Mouse (Mus musculus) hindbrain, embryonic 16.5 days (tissue): ENCODE measurements around the gene Fkbpl. TPM values are rescaled to one million over a fixed set of nuclear protein-coding genes. Genes with fewer than 3 reads are reported as not detected.
A peak's percentile ranks its signal among the peaks of the same experiment; 100 is the strongest.

Source experiments
- ATAC-seq: fragments of 200-750 bp; cut with Nextera tagmentation; 2 replicates; pipeline ENCODE4 v1.8.0; 2017; ENCODE audit warnings: moderate TSS enrichment, moderate library complexity
- H3K27ac ChIP-seq: fragments of 300-500 bp; sonication (generic); 2 replicates; pipeline ENCODE4 v1.5.1; 2014; ENCODE audit warnings: low read depth, mild to moderate bottlenecking, control low read depth, low read length, moderate library complexity
- H3K27me3 ChIP-seq: fragments of 300-500 bp; sonication (generic); replicated peaks from 2 replicates; pipeline ENCODE4 v1.6.1; 2014; ENCODE audit warnings: low read length; ENCODE audit not compliant: control insufficient read depth, insufficient read depth
- H3K36me3 ChIP-seq: fragments of 300-500 bp; sonication (generic); 2 replicates; pipeline ENCODE4 v1.6.1; 2014; ENCODE audit warnings: mild to moderate bottlenecking, low read length, moderate library complexity, mixed read lengths; ENCODE audit not compliant: control insufficient read depth, insufficient read depth
- H3K4me1 ChIP-seq: fragments of 300-500 bp; sonication (generic); 2 replicates; pipeline ENCODE4 v1.6.1; 2014; ENCODE audit warnings: low read depth, low read length; ENCODE audit not compliant: control insufficient read depth, insufficient read depth
- H3K4me2 ChIP-seq: fragments of 300-500 bp; sonication (generic); 2 replicates; pipeline ENCODE4 v1.6.1; 2014; ENCODE audit warnings: mild to moderate bottlenecking, low read length, control low read depth, moderate library complexity
- H3K4me3 ChIP-seq: fragments of 300-500 bp; sonication (generic); 2 replicates; pipeline ENCODE4 v1.5.1; 2014; ENCODE audit warnings: mild to moderate bottlenecking, low read length, control low read depth, moderate library complexity
- H3K9ac ChIP-seq: fragments of 300-500 bp; sonication (generic); 2 replicates; pipeline ENCODE4 v1.6.1; 2014; ENCODE audit warnings: low read depth, mild to moderate bottlenecking, control low read depth, low read length, moderate library complexity
- H3K9me3 ChIP-seq: fragments of 300-500 bp; sonication (generic); 2 replicates; pipeline ENCODE4 v1.6.1; 2014; ENCODE audit warnings: mild to moderate bottlenecking, low read length, moderate library complexity; ENCODE audit not compliant: control insufficient read depth
- WGBS: fragments of 180-500 bp; shearing (Covaris S2); extraction: QIAGEN DNeasy Blood & Tissue Kit; methylation state at CpG from one replicate; pipeline ENCODE4 v1.1.7; 2014; 5-methylcytosine and 5-hydroxymethylcytosine counted together
- polyA plus RNA-seq: library from polyadenylated mRNA; unstranded; fragments of >200 nt; fragmentation: Nextera tagmentation; extraction: Ambion mirVana; gene quantifications from 2 replicates; pipeline ENCODE4 v1.2.1, GENCODE M21; 2015

Gene Fkbpl
- polyA plus RNA-seq, 1 experiment from 2014 or later = 17.0 TPM

DNA sequence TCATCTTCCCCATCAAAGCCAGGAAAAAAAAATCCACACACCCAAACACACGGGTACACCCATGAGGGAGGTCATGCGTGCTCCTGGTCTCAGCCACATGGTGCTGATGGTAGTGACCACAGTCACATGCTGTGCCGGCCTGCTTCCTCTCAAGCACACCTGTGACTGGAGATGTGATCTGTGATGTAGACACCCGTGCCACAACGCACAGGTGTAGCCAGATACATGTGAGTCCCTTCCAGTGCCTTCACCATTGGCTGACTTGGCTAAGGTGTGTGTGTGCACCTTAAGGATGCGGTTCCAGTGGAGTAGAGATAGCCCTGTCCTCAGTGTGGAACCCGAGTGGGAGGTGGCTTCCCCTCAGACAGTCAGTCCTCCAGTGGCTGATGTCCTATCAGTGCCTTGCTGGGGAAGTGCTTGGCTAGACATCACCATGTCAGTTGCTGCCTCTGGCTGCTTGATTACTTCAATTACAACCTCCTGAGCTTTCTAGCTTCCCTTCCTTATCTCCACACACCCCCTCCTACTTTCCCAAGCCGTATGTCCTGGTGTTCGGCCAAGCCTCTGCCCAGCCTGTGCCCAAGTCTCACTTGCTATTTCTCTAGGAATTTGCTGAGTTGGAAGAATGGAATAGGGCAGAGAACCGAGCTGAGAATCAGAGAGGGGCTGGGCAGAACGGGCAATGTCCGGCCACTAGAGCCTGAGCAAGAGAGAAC, 14.8 kb downstream of the Fkbpl start:
- Histone ChIP-seq H3K36me3 (0 out of 2 replicates have a peak, but pooled peaks cover 3% of the 10 kb centered on the region), H3K4me1 (peaks cover 9% of the 10 kb centered on the region), H3K4me3 (no peak overlapping the region), H3K9me3 (no peaks in the 10 kb centered on the region), H3K4me2 (no peak overlapping the region), H3K27me3 (peaks cover 10% of the 10 kb centered on the region), H3K9ac (no peak overlapping the region), H3K27ac (no peak overlapping the region)
- 73% methylated on average over 12 of the region's 12 CpGs for WGBS
- no peak for ATAC-seq

DNA sequence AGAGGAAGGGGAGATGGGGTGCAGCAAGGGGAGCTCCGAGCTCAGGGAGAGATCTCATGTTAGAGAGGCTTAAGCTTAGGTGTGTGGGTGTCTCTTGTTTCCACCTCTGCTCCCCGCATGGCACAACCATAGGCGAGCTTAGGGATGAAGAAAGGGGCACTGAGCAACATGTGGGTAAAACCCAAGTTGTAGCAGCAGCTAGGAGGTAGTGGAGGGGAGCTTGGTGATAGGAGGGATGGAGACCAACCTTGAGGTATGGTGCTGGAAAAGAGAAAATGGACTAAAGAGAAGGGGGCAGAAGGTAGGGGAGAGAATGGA, 15.3 kb downstream of the Fkbpl start:
- ATAC-seq = no peak
- 61% methylated on average over 3 of the region's 3 CpGs for WGBS
- no peak overlapping the region for H3K27ac ChIP-seq
- no peak overlapping the region for H3K9ac ChIP-seq
- H3K4me3 ChIP-seq = no peak overlapping the region
- no peaks in the 10 kb centered on the region for H3K9me3 ChIP-seq
- 0 out of 2 replicates have a peak, but pooled peaks cover 3% of the 10 kb centered on the region for H3K36me3 ChIP-seq
- peaks cover 9% of the 10 kb centered on the region for H3K4me1 ChIP-seq
- peaks cover 10% of the 10 kb centered on the region for H3K27me3 ChIP-seq
- H3K4me2 ChIP-seq = no peak overlapping the region

DNA sequence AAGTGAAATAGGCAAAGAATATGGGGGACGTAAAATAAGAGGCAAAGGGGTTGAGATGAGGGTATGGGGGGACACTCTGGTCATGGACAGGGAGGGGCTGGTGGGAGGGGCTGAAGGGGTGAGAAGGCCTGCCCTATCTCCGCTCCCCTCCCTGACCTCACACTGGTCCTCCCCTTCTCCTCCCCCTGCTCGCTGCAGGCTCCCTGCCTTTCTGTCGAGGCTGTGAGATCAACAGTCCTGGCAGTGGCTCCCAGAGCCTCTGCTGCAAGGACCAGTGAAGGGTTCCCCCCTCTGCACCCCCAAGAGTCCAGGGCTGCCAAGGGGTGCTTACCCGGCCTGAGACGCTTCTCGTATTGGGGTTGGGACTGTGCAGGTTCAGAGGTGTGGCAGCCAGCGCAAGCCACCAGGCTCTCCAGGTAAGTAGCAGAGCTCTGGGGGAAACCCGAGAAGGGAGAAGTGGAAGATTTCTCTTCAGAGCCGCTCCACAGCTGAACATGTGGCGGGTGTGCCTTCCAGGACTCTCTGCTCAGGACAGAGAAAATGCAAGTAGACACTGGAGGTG, 15.8 kb downstream of the Fkbpl start:
- ATAC-seq = no peak
- Histone ChIP-seq H3K4me3 (no peak overlapping the region), H3K27ac (no peak overlapping the region), H3K36me3 (no peaks in the 10 kb centered on the region), H3K4me2 (no peak overlapping the region), H3K27me3 (peaks cover 10% of the 10 kb centered on the region), H3K4me1 (peaks cover 7% of the 10 kb centered on the region; the same call in 1 of the 2 replicates), H3K9me3 (no peaks in the 10 kb centered on the region), H3K9ac (no peak overlapping the region)
- WGBS = 47% methylated on average over 10 of the region's 11 CpGs

DNA sequence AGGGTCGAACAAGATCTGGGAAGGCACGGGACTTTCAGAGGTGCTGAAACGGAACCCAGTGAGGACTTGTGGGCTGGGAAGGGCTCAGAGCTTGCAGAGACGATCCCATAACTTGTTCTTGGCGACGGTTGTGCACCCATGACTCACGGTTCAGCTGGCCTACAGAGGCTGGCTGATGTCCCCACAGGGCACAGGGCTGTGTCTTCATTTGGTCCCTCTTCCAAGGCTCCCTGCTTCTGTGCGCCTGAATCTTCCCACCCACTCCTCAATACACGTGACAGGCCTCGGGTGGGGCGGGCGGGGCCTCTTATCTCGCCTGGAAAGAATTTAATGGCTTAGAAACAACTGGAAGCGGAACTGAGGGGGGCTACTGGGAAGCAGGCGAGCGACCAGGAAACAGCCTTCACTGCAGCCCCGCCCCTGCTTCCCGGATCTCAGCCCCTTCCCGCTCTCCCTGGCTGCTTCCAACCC, 16.6 kb downstream of the Fkbpl start:
- H3K4me1 ChIP-seq = peaks cover 4% of the 10 kb centered on the region; the same call in 1 of the 2 replicates
- H3K9ac ChIP-seq = peak overlapping the region; percentile 31; the same call in 1 of the 2 replicates
- no peaks in the 10 kb centered on the region for H3K9me3 ChIP-seq
- no peak for ATAC-seq
- peak overlapping the region; percentile 14; the same call in 1 of the 2 replicates for H3K4me3 ChIP-seq
- H3K4me2 ChIP-seq = peak overlapping the region; percentile 45
- peaks cover 10% of the 10 kb centered on the region for H3K27me3 ChIP-seq
- WGBS = 12% methylated on average over 18 of the region's 19 CpGs
- no peak overlapping the region for H3K27ac ChIP-seq
- H3K36me3 ChIP-seq = no peaks in the 10 kb centered on the region

DNA sequence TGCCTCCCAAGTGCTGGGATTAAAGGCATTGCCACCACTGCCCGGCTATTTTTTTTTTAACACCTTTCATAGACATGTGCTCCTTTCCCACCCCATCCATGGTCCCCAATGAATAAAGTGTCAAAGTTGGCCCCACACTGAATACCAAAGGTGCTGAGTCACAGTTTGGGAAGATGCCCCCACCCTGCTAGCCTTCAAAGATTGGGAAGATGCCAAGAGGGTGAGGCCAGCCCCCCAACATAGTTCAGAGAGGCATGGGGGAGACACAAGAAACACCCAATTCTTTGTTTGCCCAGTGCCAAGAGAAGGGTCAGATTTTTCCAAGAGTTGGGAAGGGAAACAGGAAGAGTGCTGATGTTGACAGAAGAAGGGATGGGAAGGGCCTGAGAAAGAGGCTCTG, 17.9 kb downstream of the Fkbpl start:
- ATAC-seq = no peak
- H3K27me3 ChIP-seq = peaks cover 10% of the 10 kb centered on the region
- no peak overlapping the region for H3K9ac ChIP-seq
- peaks cover 4% of the 10 kb centered on the region; the same call in 1 of the 2 replicates for H3K4me1 ChIP-seq
- no peak overlapping the region for H3K4me2 ChIP-seq
- H3K36me3 ChIP-seq = no peaks in the 10 kb centered on the region
- H3K4me3 ChIP-seq = no peak overlapping the region
- H3K27ac ChIP-seq = no peak overlapping the region
- 90% methylated on average over 1 of the region's 1 CpGs for WGBS
- no peaks in the 10 kb centered on the region for H3K9me3 ChIP-seq

DNA sequence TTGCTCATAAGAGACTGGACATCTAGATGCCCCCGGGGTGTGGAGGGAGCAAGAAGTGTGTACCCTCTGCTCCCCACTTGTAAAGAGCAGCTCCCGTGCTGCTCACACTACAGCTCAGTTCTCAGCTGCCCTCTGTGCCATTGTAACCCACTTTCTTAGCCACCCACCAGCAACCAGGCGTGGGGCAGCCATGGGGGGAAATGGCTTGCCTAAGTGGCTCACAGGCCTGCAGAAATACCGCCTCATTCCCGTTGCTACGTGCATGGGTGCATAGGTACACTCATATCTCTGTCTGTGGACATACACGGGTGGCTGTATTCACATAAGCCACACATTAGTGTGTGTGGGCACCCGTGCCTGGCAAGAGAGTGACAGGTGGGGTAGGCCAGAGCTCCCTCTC, 18.4 kb downstream of the Fkbpl start:
- Histone ChIP-seq H3K36me3 (no peaks in the 10 kb centered on the region), H3K9ac (no peak overlapping the region), H3K27ac (no peak overlapping the region), H3K27me3 (peaks cover 10% of the 10 kb centered on the region), H3K4me2 (no peak overlapping the region), H3K4me3 (no peak overlapping the region), H3K9me3 (no peaks in the 10 kb centered on the region), H3K4me1 (peaks cover 4% of the 10 kb centered on the region; the same call in 1 of the 2 replicates)
- WGBS = 85% methylated on average over 8 of the region's 8 CpGs
- no peak for ATAC-seq

DNA sequence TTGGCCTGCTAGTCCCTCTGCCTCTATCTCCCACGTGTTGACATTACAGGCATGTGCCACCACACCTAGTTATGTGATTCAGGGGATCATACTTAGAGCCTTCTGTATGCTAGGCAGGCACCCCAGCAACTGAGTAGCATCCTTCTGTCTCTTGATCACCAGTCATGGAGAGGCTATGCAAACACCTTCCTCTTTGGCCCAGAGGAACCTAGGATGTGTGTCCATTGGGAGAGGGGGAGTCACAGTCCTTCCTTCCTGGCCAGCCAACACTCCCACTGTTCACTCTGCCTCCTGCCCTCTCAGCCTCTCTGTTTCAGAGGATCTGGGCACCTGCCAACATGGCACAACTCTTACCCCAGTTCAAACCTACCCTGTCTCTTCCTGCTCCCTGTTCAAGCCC, 19.0 kb downstream of the Fkbpl start:
- no peaks in the 10 kb centered on the region for H3K36me3 ChIP-seq
- H3K27me3 ChIP-seq = peaks cover 10% of the 10 kb centered on the region
- no peak overlapping the region for H3K27ac ChIP-seq
- H3K4me3 ChIP-seq = no peak overlapping the region
- no peaks in the 10 kb centered on the region for H3K9me3 ChIP-seq
- no peak overlapping the region for H3K4me2 ChIP-seq
- no peak overlapping the region for H3K9ac ChIP-seq
- no peak for ATAC-seq
- peaks cover 4% of the 10 kb centered on the region; the same call in 1 of the 2 replicates for H3K4me1 ChIP-seq
- 44% methylated on average over 1 of the region's 1 CpGs for WGBS

DNA sequence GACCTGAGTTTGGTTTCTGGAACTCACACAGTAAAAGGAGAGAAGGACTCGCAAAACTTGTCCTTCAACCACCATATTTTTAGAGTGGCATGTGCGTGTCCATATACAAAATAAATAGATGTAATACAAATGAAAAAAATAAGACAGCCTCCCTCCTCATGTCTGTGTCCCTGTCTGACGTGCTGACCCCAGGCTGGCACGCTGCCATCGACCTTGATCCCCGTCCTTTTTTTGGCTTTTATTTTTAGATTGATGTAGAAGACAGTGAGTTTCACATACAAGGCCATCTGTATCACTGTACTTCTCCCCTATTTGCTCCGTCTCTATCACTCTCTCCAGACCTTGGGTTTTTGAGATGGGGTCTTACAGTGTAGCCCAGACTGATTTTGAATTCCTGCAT, 19.9 kb downstream of the Fkbpl start:
- Histone ChIP-seq H3K9ac (no peak overlapping the region), H3K4me1 (peaks cover 4% of the 10 kb centered on the region; the same call in 1 of the 2 replicates), H3K27ac (no peak overlapping the region), H3K36me3 (no peaks in the 10 kb centered on the region), H3K27me3 (peaks cover 10% of the 10 kb centered on the region), H3K4me2 (no peak overlapping the region), H3K9me3 (no peaks in the 10 kb centered on the region), H3K4me3 (no peak overlapping the region)
- WGBS = 85% methylated on average over 7 of the region's 7 CpGs
- ATAC-seq = no peak

DNA sequence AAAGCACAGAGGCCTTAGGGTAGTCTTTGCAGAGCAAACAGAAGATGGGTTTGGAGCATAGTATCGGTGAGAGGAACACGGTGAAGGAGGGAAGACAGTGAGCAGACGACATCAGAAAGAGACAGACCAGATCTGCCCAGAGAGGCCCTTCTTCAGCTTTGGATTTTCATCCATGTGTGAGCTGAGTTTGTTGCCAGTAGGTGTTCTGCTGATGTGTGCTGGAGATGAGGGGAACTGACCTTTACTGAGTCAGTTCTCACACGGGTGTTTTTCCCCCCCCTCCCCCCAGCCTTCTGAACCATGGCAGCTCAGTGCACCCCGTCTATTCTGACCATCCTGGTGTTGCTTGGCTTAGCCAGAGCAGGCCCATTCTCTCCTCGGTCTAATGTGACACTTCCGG, 25.7 kb downstream of the Fkbpl start, which contains the start of gene Tnxb:
TSS of gene Tnxb (plus strand) at position 301 of the 400 bp plus-strand sequence.
- WGBS = 59% methylated on average over 7 of the region's 7 CpGs
- peak within 1 kb of the TSS; percentile 64 for H3K4me2 ChIP-seq
- no peak within 1 kb of the TSS for H3K27ac ChIP-seq
- H3K4me3 ChIP-seq = peak within 1 kb of the TSS; percentile 44
- H3K27me3 ChIP-seq = peaks cover 43% of the 10 kb centered on the region
- no peaks in the 10 kb centered on the region for H3K36me3 ChIP-seq
- no peaks in the 10 kb centered on the region for H3K9me3 ChIP-seq
- H3K9ac ChIP-seq = peak within 1 kb of the TSS; percentile 54
- H3K4me1 ChIP-seq = peaks cover 14% of the 10 kb centered on the region
- ATAC-seq = no peak
